Mouse (Mus musculus): ENCODE results near the gene Tekt4. TPM values are rescaled to one million over a fixed set of nuclear protein-coding genes. Genes with fewer than 3 reads are reported as not detected.

Tekt4 gene
- total and polyA plus RNA-seq, 2 experiments from 2014 or later: 0.23 TPM; not detected in 1

- Histone ChIP-seq H3K4me1 (ENCODE audit: control insufficient read depth, insufficient read depth) (peaks cover 20% of the 10 kb centered on the region), H3K4me2 (ENCODE audit: low read depth, low read length) (no peak overlapping the region), H3K9me3 (replicated peaks; ENCODE audit: control insufficient read depth, low read length) (no peaks in the 10 kb centered on the region), H3K36me3 (replicated peaks; ENCODE audit: control insufficient read depth, insufficient read depth, low read length) (no peaks in the 10 kb centered on the region), H3K27ac (ENCODE audit: low read depth) (peak overlapping the region; percentile 89), H3K27me3 (ENCODE audit: control insufficient read depth, insufficient read depth, low read length) (no peaks in the 10 kb centered on the region), H3K4me3 (ENCODE audit: low read depth, low read length) (no peak overlapping the region), H3K9ac (replicated peaks; ENCODE audit: low read depth, low read length) (0 out of 2 replicates have a peak overlapping the region, but pooled peaks have one; percentile 37)
- WGBS: 11% methylated on average over 9 of the region's 9 CpGs
- ATAC-seq (ENCODE audit: insufficient read depth, low read depth) (peak; percentile 86), DNase-seq (ENCODE audit: low spot score) (peak; percentile 51)
- no peak for TF ChIP-seq CTCF (IDR thresholded peaks at IDR 0.05; ENCODE audit: low read depth)
- no peak for TF ChIP-seq EP300 (IDR thresholded peaks at IDR 0.05; ENCODE audit: low read depth)
Observed at GRCm38 (mm10) chr17:25462236-25462875, 7.9 kb downstream of the Tekt4 start.

- ATAC-seq (ENCODE audit: insufficient read depth, low read depth) (peak; percentile 22), DNase-seq (ENCODE audit: low spot score) (peak; percentile 31)
- Histone ChIP-seq H3K4me2 (ENCODE audit: low read depth, low read length) (no peak overlapping the region), H3K9ac (replicated peaks; ENCODE audit: low read depth, low read length) (no peak overlapping the region), H3K4me1 (ENCODE audit: control insufficient read depth, insufficient read depth) (peaks cover 27% of the 10 kb centered on the region), H3K36me3 (replicated peaks; ENCODE audit: control insufficient read depth, insufficient read depth, low read length) (no peaks in the 10 kb centered on the region), H3K9me3 (replicated peaks; ENCODE audit: control insufficient read depth, low read length) (no peaks in the 10 kb centered on the region), H3K27me3 (ENCODE audit: control insufficient read depth, insufficient read depth, low read length) (no peaks in the 10 kb centered on the region), H3K27ac (ENCODE audit: low read depth) (peak overlapping the region; percentile 89), H3K4me3 (ENCODE audit: low read depth, low read length) (no peak overlapping the region)
- TF ChIP-seq EP300 (IDR thresholded peaks at IDR 0.05; ENCODE audit: low read depth) (no peak), CTCF (IDR thresholded peaks at IDR 0.05; ENCODE audit: low read depth) (no peak)
- 7% methylated on average over 4 of the region's 4 CpGs for WGBS
Observed at GRCm38 (mm10) chr17:25463326-25463945, 9.0 kb downstream of the Tekt4 start.

- no peak overlapping the region for H3K9ac ChIP-seq (replicated peaks; ENCODE audit: low read depth, low read length)
- H3K4me3 ChIP-seq (ENCODE audit: low read depth, low read length): no peak overlapping the region
- peak overlapping the region; percentile 89 for H3K27ac ChIP-seq (ENCODE audit: low read depth)
- no peak for DNase-seq (ENCODE audit: low spot score)
- H3K36me3 ChIP-seq (replicated peaks; ENCODE audit: control insufficient read depth, insufficient read depth, low read length): no peaks in the 10 kb centered on the region
- H3K27me3 ChIP-seq (ENCODE audit: control insufficient read depth, insufficient read depth, low read length): no peaks in the 10 kb centered on the region
- H3K4me2 ChIP-seq (ENCODE audit: low read depth, low read length): no peak overlapping the region
- WGBS: 47% methylated on average over 4 of the region's 4 CpGs
- no peak for TF ChIP-seq EP300 (IDR thresholded peaks at IDR 0.05; ENCODE audit: low read depth)
- no peak for TF ChIP-seq CTCF (IDR thresholded peaks at IDR 0.05; ENCODE audit: low read depth)
- no peaks in the 10 kb centered on the region for H3K9me3 ChIP-seq (replicated peaks; ENCODE audit: control insufficient read depth, low read length)
- peaks cover 27% of the 10 kb centered on the region for H3K4me1 ChIP-seq (ENCODE audit: control insufficient read depth, insufficient read depth)
- no peak for ATAC-seq (ENCODE audit: insufficient read depth, low read depth)
Observed at GRCm38 (mm10) chr17:25464091-25464490, 9.7 kb downstream of the Tekt4 start.

GRCm38 (mm10) chr17:25466257-25466656, 11.8 kb downstream of the Tekt4 start:
- no peak for ATAC-seq (ENCODE audit: insufficient read depth, low read depth)
- Histone ChIP-seq H3K9ac (replicated peaks; ENCODE audit: low read depth, low read length) (no peak overlapping the region), H3K4me3 (ENCODE audit: low read depth, low read length) (no peak overlapping the region), H3K4me1 (ENCODE audit: control insufficient read depth, insufficient read depth) (peaks cover 27% of the 10 kb centered on the region), H3K27ac (ENCODE audit: low read depth) (no peak overlapping the region), H3K36me3 (replicated peaks; ENCODE audit: control insufficient read depth, insufficient read depth, low read length) (no peaks in the 10 kb centered on the region), H3K27me3 (ENCODE audit: control insufficient read depth, insufficient read depth, low read length) (no peaks in the 10 kb centered on the region), H3K4me2 (ENCODE audit: low read depth, low read length) (no peak overlapping the region), H3K9me3 (replicated peaks; ENCODE audit: control insufficient read depth, low read length) (no peaks in the 10 kb centered on the region)
- 39% methylated on average over 2 of the region's 2 CpGs for WGBS
- no peak for DNase-seq (ENCODE audit: low spot score)
- TF ChIP-seq CTCF (IDR thresholded peaks at IDR 0.05; ENCODE audit: low read depth): no peak
- no peak for TF ChIP-seq EP300 (IDR thresholded peaks at IDR 0.05; ENCODE audit: low read depth)

GRCm38 (mm10) chr17:25467781-25468180, 13.4 kb downstream of the Tekt4 start:
- 21% methylated on average over 6 of the region's 6 CpGs for WGBS
- Histone ChIP-seq H3K4me2 (ENCODE audit: low read depth, low read length) (no peak overlapping the region), H3K27ac (ENCODE audit: low read depth) (no peak overlapping the region), H3K4me3 (ENCODE audit: low read depth, low read length) (no peak overlapping the region), H3K9me3 (replicated peaks; ENCODE audit: control insufficient read depth, low read length) (no peaks in the 10 kb centered on the region), H3K36me3 (replicated peaks; ENCODE audit: control insufficient read depth, insufficient read depth, low read length) (no peaks in the 10 kb centered on the region), H3K4me1 (ENCODE audit: control insufficient read depth, insufficient read depth) (peaks cover 27% of the 10 kb centered on the region), H3K9ac (replicated peaks; ENCODE audit: low read depth, low read length) (no peak overlapping the region), H3K27me3 (ENCODE audit: control insufficient read depth, insufficient read depth, low read length) (no peaks in the 10 kb centered on the region; the same call in 1 of the 2 replicates)
- TF ChIP-seq EP300 (IDR thresholded peaks at IDR 0.05; ENCODE audit: low read depth) (no peak), CTCF (IDR thresholded peaks at IDR 0.05; ENCODE audit: low read depth) (no peak)
- no peak for DNase-seq (ENCODE audit: low spot score)
- peak; percentile 21; the same call in 1 of the 2 replicates for ATAC-seq (ENCODE audit: insufficient read depth, low read depth)
